Mouse (Mus musculus): ENCODE data around the gene Vwa8.

- TF ChIP-seq POLR2A (IDR thresholded peaks at IDR 0.05; ENCODE audit: low read depth, low read length) (no peak), CTCF (IDR thresholded peaks at IDR 0.05; ENCODE audit: extremely low read depth, insufficient read length, insufficient replicate concordance, low read depth, low read length) (no peak)
These were observed 386.3 kb downstream of the Vwa8 start for GRCm38 (mm10) chr14:79235157-79235556.

Measured in small intestine, adult 2 months (tissue).